Mouse (Mus musculus) intestine, embryonic 14.5 days (tissue): ENCODE measurements around the gene Gnb5. TPM values are rescaled to one million over a fixed set of nuclear protein-coding genes. Genes with fewer than 3 reads are reported as not detected.

Experiments
- ATAC-seq: fragments of 200-750 bp; cut with Nextera tagmentation; replicated peaks from 2 replicates; pipeline ENCODE4 v1.8.0; 2017; ENCODE audit warnings: low read depth, moderate number of reproducible peaks, moderate TSS enrichment, moderate library complexity; ENCODE audit not compliant: low FRiP score, low TSS enrichment
- DNase-seq: peaks from one replicate; pipeline ENCODE4 v3.0.0-alpha.2; 2018; ENCODE audit warnings: low spot score
- H3K27ac ChIP-seq: fragments of 300-500 bp; sonication (generic); 2 replicates; pipeline ENCODE4 v1.5.1; 2014; ENCODE audit warnings: low read depth, mild to moderate bottlenecking, control low read depth
- H3K27me3 ChIP-seq: fragments of 300-500 bp; sonication (generic); replicated peaks from 2 replicates; pipeline ENCODE4 v1.6.1; 2014; ENCODE audit warnings: low read length, control low read depth; ENCODE audit not compliant: control insufficient read depth, insufficient read depth
- H3K36me3 ChIP-seq: fragments of 300-500 bp; sonication (generic); 2 replicates; pipeline ENCODE4 v1.6.1; 2014; ENCODE audit warnings: low read length, control low read depth; ENCODE audit not compliant: control insufficient read depth, insufficient read depth
- H3K4me1 ChIP-seq: fragments of 300-500 bp; sonication (generic); replicated peaks from 2 replicates; pipeline ENCODE4 v1.6.1; 2014; ENCODE audit warnings: low read length, control low read depth, mixed read lengths; ENCODE audit not compliant: control insufficient read depth, insufficient read depth
- H3K4me2 ChIP-seq: fragments of 300-500 bp; sonication (generic); 2 replicates; pipeline ENCODE4 v1.6.1; 2014; ENCODE audit warnings: low read length
- H3K4me3 ChIP-seq: fragments of 300-500 bp; sonication (generic); 2 replicates; pipeline ENCODE4 v1.5.1; 2014; ENCODE audit warnings: low read depth, low read length, control low read depth, mixed read lengths
- H3K9ac ChIP-seq: fragments of 300-500 bp; sonication (generic); 2 replicates; pipeline ENCODE4 v1.6.1; 2014; ENCODE audit warnings: mild to moderate bottlenecking, low read length
- H3K9me3 ChIP-seq: fragments of 300-500 bp; sonication (generic); 2 replicates; pipeline ENCODE4 v1.6.1; 2016; ENCODE audit warnings: low read length, control low read depth; ENCODE audit not compliant: control insufficient read depth
- WGBS: fragments of 180-500 bp; shearing (Covaris S2); extraction: QIAGEN DNeasy Blood & Tissue Kit; methylation state at CpG from one replicate; pipeline ENCODE4 v1.1.7; 2014; 5-methylcytosine and 5-hydroxymethylcytosine counted together
- polyA plus RNA-seq: library from polyadenylated mRNA; unstranded; fragments of >200 nt; fragmentation: Nextera tagmentation; extraction: Ambion mirVana; gene quantifications from 2 replicates; pipeline ENCODE4 v1.2.1, GENCODE M21; 2014

Gene Gnb5
- polyA plus RNA-seq, 1 experiment from 2014 or later: 25.5 TPM

DNA sequence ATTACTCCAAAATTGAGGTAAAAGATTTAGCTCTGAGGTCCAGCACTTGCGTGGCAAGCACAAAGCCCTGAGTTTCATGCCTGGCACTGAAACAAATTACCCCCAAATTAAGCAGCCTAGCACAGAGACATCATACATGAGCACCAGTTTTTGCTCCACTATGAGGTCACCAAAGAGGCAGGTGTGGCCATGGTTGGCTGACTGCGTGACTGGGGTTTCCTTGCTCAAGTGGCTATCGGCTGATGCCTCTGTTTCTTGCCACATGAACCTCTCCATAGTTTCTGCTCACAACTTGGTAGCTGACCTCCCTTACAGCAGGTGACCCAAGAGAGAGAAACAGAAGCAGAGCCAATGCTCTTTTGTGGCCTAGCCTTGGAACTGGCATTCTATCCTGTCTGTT, 22.0 kb downstream of the Gnb5 start:
- Histone ChIP-seq H3K4me3 (no peak overlapping the region), H3K9ac (no peak overlapping the region), H3K27me3 (no peaks in the 10 kb centered on the region), H3K4me2 (no peak overlapping the region), H3K27ac (no peak overlapping the region), H3K4me1 (no peaks in the 10 kb centered on the region), H3K36me3 (peaks cover 23% of the 10 kb centered on the region; the same call in 1 of the 2 replicates), H3K9me3 (no peaks in the 10 kb centered on the region)
- DNase-seq (no peak), ATAC-seq (no peak)
- 97% methylated on average over 3 of the region's 3 CpGs for WGBS

- ATAC-seq (no peak), DNase-seq (no peak)
- Histone ChIP-seq H3K36me3 (peaks cover 34% of the 10 kb centered on the region), H3K9me3 (no peaks in the 10 kb centered on the region), H3K4me3 (no peak overlapping the region), H3K27me3 (no peaks in the 10 kb centered on the region), H3K9ac (no peak overlapping the region), H3K27ac (no peak overlapping the region), H3K4me2 (no peak overlapping the region), H3K4me1 (no peaks in the 10 kb centered on the region)
- 91% methylated on average over 8 of the region's 8 CpGs for WGBS
Measured at GRCm38 (mm10) chr9:75330821-75331220, 24.7 kb downstream of the Gnb5 start.

- ATAC-seq (no peak), DNase-seq (no peak)
- no peak overlapping the region for H3K9ac ChIP-seq
- no peaks in the 10 kb centered on the region for H3K9me3 ChIP-seq
- H3K4me1 ChIP-seq: no peaks in the 10 kb centered on the region
- WGBS: 66% methylated on average over 4 of the region's 4 CpGs
- H3K27ac ChIP-seq: no peak overlapping the region
- H3K4me2 ChIP-seq: no peak overlapping the region
- H3K4me3 ChIP-seq: no peak overlapping the region
- H3K36me3 ChIP-seq: peaks cover 64% of the 10 kb centered on the region
- no peaks in the 10 kb centered on the region for H3K27me3 ChIP-seq
Measured at GRCm38 (mm10) chr9:75334440-75334839, 28.4 kb downstream of the Gnb5 start.

DNA sequence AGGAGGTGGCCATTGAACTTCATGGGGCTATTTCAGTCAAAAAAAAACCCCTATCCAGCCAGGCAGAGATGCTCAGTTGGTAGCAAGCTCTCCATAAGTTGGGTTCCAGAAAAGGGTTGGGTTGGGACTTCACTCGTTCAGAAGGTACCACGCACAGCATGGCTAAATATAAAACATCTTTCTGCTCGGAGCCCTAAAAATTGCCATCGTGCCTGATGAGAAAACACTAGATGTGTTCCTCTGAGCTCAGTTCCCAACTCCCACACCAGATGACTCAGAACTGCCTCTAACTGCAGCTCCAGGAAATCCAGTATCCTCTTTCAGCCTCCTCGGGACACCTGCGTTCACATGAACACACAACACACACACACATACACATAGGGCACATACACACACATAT, 31.9 kb downstream of the Gnb5 start:
- no peaks in the 10 kb centered on the region for H3K27me3 ChIP-seq
- no peak overlapping the region for H3K4me2 ChIP-seq
- no peaks in the 10 kb centered on the region for H3K9me3 ChIP-seq
- H3K36me3 ChIP-seq: peaks cover 57% of the 10 kb centered on the region
- no peak for ATAC-seq
- no peak for DNase-seq
- no peaks in the 10 kb centered on the region for H3K4me1 ChIP-seq
- no peak overlapping the region for H3K27ac ChIP-seq
- 93% methylated on average over 6 of the region's 6 CpGs for WGBS
- H3K4me3 ChIP-seq: no peak overlapping the region
- no peak overlapping the region for H3K9ac ChIP-seq

DNA sequence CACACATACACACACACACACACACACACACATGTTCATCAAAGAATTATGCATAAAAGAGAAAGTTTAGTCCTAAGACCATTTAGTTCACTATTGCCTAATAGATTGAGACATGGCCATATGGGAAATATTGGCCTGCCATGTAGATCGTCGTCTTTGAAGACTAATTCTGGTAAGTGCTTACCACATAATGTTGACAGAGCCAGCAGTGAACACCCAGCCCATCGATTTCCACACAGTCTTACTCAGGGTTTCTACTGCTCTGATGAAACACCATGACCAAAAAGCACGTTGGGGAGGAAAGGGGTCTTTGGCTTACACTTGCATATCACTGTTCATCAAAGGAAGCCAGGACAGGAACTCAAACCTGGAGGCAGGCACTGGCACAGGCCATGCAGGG, 36.3 kb downstream of the Gnb5 start:
- no peaks in the 10 kb centered on the region for H3K27me3 ChIP-seq
- WGBS: 83% methylated on average over 4 of the region's 4 CpGs
- no peak for ATAC-seq
- H3K36me3 ChIP-seq: peaks cover 45% of the 10 kb centered on the region
- H3K4me3 ChIP-seq: no peak overlapping the region
- no peaks in the 10 kb centered on the region for H3K9me3 ChIP-seq
- no peak overlapping the region for H3K9ac ChIP-seq
- H3K4me1 ChIP-seq: no peaks in the 10 kb centered on the region
- no peak overlapping the region for H3K27ac ChIP-seq
- no peak overlapping the region for H3K4me2 ChIP-seq
- no peak for DNase-seq

GRCm38 (mm10) chr9:75347458-75347857, 41.4 kb downstream of the Gnb5 start, which contains the start of gene Bcl2l10:
TSS of gene Bcl2l10 (plus strand) at chr9:75347758.
- no peak for ATAC-seq
- no peak within 1 kb of the TSS for H3K9ac ChIP-seq
- H3K4me1 ChIP-seq: no peaks in the 10 kb centered on the region
- WGBS: 92% methylated on average over 5 of the region's 5 CpGs
- no peaks in the 10 kb centered on the region for H3K9me3 ChIP-seq
- H3K36me3 ChIP-seq: 0 out of 2 replicates have a peak, but pooled peaks cover 15% of the 10 kb centered on the region
- no peak within 1 kb of the TSS for H3K27ac ChIP-seq
- H3K27me3 ChIP-seq: no peaks in the 10 kb centered on the region
- H3K4me2 ChIP-seq: no peak within 1 kb of the TSS
- H3K4me3 ChIP-seq: no peak within 1 kb of the TSS
- DNase-seq: no peak

- H3K4me1 ChIP-seq: no peaks in the 10 kb centered on the region
- H3K9ac ChIP-seq: no peak overlapping the region
- no peak overlapping the region for H3K4me2 ChIP-seq
- H3K9me3 ChIP-seq: no peaks in the 10 kb centered on the region
- no peaks in the 10 kb centered on the region for H3K27me3 ChIP-seq
- no peak overlapping the region for H3K27ac ChIP-seq
- DNase-seq: no peak
- 90% methylated on average over 17 of the region's 17 CpGs for WGBS
- H3K36me3 ChIP-seq: 0 out of 2 replicates have a peak, but pooled peaks cover 15% of the 10 kb centered on the region
- H3K4me3 ChIP-seq: no peak overlapping the region
- no peak for ATAC-seq
Measured at GRCm38 (mm10) chr9:75348066-75348465, 42.0 kb downstream of the Gnb5 start.

- WGBS: 90% methylated on average over 3 of the region's 3 CpGs
- Histone ChIP-seq H3K9me3 (no peaks in the 10 kb centered on the region), H3K9ac (no peak overlapping the region), H3K36me3 (0 out of 2 replicates have a peak, but pooled peaks cover 15% of the 10 kb centered on the region), H3K27ac (no peak overlapping the region), H3K4me1 (no peaks in the 10 kb centered on the region), H3K4me2 (no peak overlapping the region), H3K4me3 (no peak overlapping the region), H3K27me3 (no peaks in the 10 kb centered on the region)
- ATAC-seq: no peak
- no peak for DNase-seq
Measured at GRCm38 (mm10) chr9:75348641-75349040, 42.6 kb downstream of the Gnb5 start.

DNA sequence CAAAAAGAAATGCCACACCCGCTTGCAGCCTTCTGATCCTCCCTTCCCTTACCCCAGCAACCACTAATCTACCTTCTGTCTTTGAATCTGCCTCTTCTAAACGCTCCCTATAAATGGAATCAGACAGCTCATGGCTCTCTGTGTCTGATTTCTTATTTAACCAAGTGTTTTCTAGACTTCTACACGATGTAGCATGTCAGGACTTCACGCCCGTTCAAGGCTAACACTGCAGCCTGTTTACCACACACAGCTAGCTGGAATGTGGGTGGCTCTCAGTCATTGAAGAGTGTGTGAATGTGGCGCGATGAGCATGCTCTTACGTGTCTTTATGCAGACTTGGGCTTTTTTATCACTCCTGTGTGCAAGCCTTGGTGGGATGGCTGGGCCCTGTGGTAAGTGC, 47.0 kb downstream of the Gnb5 start:
- H3K9ac ChIP-seq: no peak overlapping the region
- no peaks in the 10 kb centered on the region for H3K27me3 ChIP-seq
- no peak overlapping the region for H3K4me3 ChIP-seq
- no peak overlapping the region for H3K27ac ChIP-seq
- no peaks in the 10 kb centered on the region for H3K9me3 ChIP-seq
- no peaks in the 10 kb centered on the region for H3K36me3 ChIP-seq
- H3K4me2 ChIP-seq: no peak overlapping the region
- ATAC-seq (no peak), DNase-seq (no peak)
- no peaks in the 10 kb centered on the region for H3K4me1 ChIP-seq
- 72% methylated on average over 8 of the region's 8 CpGs for WGBS
